Mouse (Mus musculus) intestine, embryonic 14.5 days (tissue): ENCODE results near the gene Polr3gl. TPM values are rescaled to one million over a fixed set of nuclear protein-coding genes. Genes with fewer than 3 reads are reported as not detected.

Experiments used
- ATAC-seq: fragments of 200-750 bp; cut with Nextera tagmentation; replicated peaks from 2 replicates; pipeline ENCODE4 v1.8.0; 2017; ENCODE audit warnings: low read depth, moderate number of reproducible peaks, moderate TSS enrichment, moderate library complexity; ENCODE audit not compliant: low FRiP score, low TSS enrichment
- DNase-seq: peaks from one replicate; pipeline ENCODE4 v3.0.0-alpha.2; 2018; ENCODE audit warnings: low spot score
- H3K27ac ChIP-seq: fragments of 300-500 bp; sonication (generic); 2 replicates; pipeline ENCODE4 v1.5.1; 2014; ENCODE audit warnings: low read depth, mild to moderate bottlenecking, control low read depth
- H3K27me3 ChIP-seq: fragments of 300-500 bp; sonication (generic); replicated peaks from 2 replicates; pipeline ENCODE4 v1.6.1; 2014; ENCODE audit warnings: low read length, control low read depth; ENCODE audit not compliant: control insufficient read depth, insufficient read depth
- H3K36me3 ChIP-seq: fragments of 300-500 bp; sonication (generic); 2 replicates; pipeline ENCODE4 v1.6.1; 2014; ENCODE audit warnings: low read length, control low read depth; ENCODE audit not compliant: control insufficient read depth, insufficient read depth
- H3K4me1 ChIP-seq: fragments of 300-500 bp; sonication (generic); replicated peaks from 2 replicates; pipeline ENCODE4 v1.6.1; 2014; ENCODE audit warnings: low read length, control low read depth, mixed read lengths; ENCODE audit not compliant: control insufficient read depth, insufficient read depth
- H3K4me2 ChIP-seq: fragments of 300-500 bp; sonication (generic); 2 replicates; pipeline ENCODE4 v1.6.1; 2014; ENCODE audit warnings: low read length
- H3K4me3 ChIP-seq: fragments of 300-500 bp; sonication (generic); 2 replicates; pipeline ENCODE4 v1.5.1; 2014; ENCODE audit warnings: low read depth, low read length, control low read depth, mixed read lengths
- H3K9ac ChIP-seq: fragments of 300-500 bp; sonication (generic); 2 replicates; pipeline ENCODE4 v1.6.1; 2014; ENCODE audit warnings: mild to moderate bottlenecking, low read length
- H3K9me3 ChIP-seq: fragments of 300-500 bp; sonication (generic); 2 replicates; pipeline ENCODE4 v1.6.1; 2016; ENCODE audit warnings: low read length, control low read depth; ENCODE audit not compliant: control insufficient read depth
- WGBS: fragments of 180-500 bp; shearing (Covaris S2); extraction: QIAGEN DNeasy Blood & Tissue Kit; methylation state at CpG from one replicate; pipeline ENCODE4 v1.1.7; 2014; 5-methylcytosine and 5-hydroxymethylcytosine counted together
- polyA plus RNA-seq: library from polyadenylated mRNA; unstranded; fragments of >200 nt; fragmentation: Nextera tagmentation; extraction: Ambion mirVana; gene quantifications from 2 replicates; pipeline ENCODE4 v1.2.1, GENCODE M21; 2014

The Polr3gl gene
- polyA plus RNA-seq, 1 experiment from 2014 or later: 13.6 TPM

- H3K4me1 ChIP-seq: peaks cover 16% of the 10 kb centered on the region
- H3K4me3 ChIP-seq: no peak overlapping the region
- no peak overlapping the region for H3K9ac ChIP-seq
- 77% methylated on average over 16 of the region's 16 CpGs for WGBS
- no peaks in the 10 kb centered on the region for H3K27me3 ChIP-seq
- H3K36me3 ChIP-seq: no peaks in the 10 kb centered on the region
- H3K4me2 ChIP-seq: no peak overlapping the region
- DNase-seq (no peak), ATAC-seq (no peak)
- no peak overlapping the region; the same call in 1 of the 2 replicates for H3K27ac ChIP-seq
- no peaks in the 10 kb centered on the region for H3K9me3 ChIP-seq
Measured at GRCm38 (mm10) chr3:96571896-96572698, 21.9 kb downstream of the Polr3gl start.

GRCm38 (mm10) chr3:96571336-96571735, 22.6 kb downstream of the Polr3gl start:
- Histone ChIP-seq H3K9ac (no peak overlapping the region), H3K4me2 (no peak overlapping the region), H3K4me1 (peaks cover 10% of the 10 kb centered on the region), H3K27me3 (no peaks in the 10 kb centered on the region), H3K4me3 (no peak overlapping the region), H3K36me3 (no peaks in the 10 kb centered on the region), H3K9me3 (no peaks in the 10 kb centered on the region), H3K27ac (no peak overlapping the region)
- 74% methylated on average over 2 of the region's 2 CpGs for WGBS
- DNase-seq (no peak), ATAC-seq (no peak)

DNA sequence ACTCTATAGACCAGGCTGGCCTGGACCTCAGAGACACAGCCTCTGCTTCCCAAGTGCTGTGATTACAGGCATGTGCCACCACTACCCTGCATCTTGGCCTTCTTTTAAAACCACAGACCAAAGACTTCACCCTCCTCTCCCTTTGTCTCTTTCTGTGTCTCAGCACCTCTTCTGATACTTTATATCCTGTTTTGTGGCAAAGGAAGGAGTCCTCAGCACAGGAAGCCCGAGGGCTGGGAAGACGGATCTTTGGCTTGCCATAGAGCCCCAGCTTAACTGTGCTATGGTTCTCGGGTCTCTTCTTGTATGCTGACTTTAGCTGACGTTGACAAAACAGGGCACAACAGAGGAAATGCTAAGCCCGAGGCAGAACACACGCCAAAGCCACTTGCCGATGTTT, 23.3 kb downstream of the Polr3gl start:
- WGBS: 68% methylated on average over 7 of the region's 7 CpGs
- no peak overlapping the region for H3K4me3 ChIP-seq
- H3K27ac ChIP-seq: 0 out of 2 replicates have a peak overlapping the region, but pooled peaks have one; percentile 11
- no peak overlapping the region for H3K9ac ChIP-seq
- DNase-seq: no peak
- H3K27me3 ChIP-seq: no peaks in the 10 kb centered on the region
- no peaks in the 10 kb centered on the region for H3K36me3 ChIP-seq
- peaks cover 3% of the 10 kb centered on the region; the same call in 1 of the 2 replicates for H3K4me1 ChIP-seq
- no peaks in the 10 kb centered on the region for H3K9me3 ChIP-seq
- H3K4me2 ChIP-seq: no peak overlapping the region
- ATAC-seq: no peak

- Histone ChIP-seq H3K4me1 (peaks cover 3% of the 10 kb centered on the region; the same call in 1 of the 2 replicates), H3K9ac (no peak overlapping the region), H3K36me3 (no peaks in the 10 kb centered on the region), H3K4me3 (no peak overlapping the region), H3K9me3 (no peaks in the 10 kb centered on the region), H3K27me3 (no peaks in the 10 kb centered on the region), H3K4me2 (no peak overlapping the region), H3K27ac (no peak overlapping the region)
- WGBS: 86% methylated on average over 11 of the region's 11 CpGs
- no peak for ATAC-seq
- no peak for DNase-seq
Measured at GRCm38 (mm10) chr3:96569966-96570605, 23.9 kb downstream of the Polr3gl start.

- H3K27ac ChIP-seq: no peak overlapping the region
- H3K4me2 ChIP-seq: no peak overlapping the region
Measured at GRCm38 (mm10) chr3:96569506-96569905, 24.5 kb downstream of the Polr3gl start.

GRCm38 (mm10) chr3:96568605-96569004, 25.4 kb downstream of the Polr3gl start:
- Histone ChIP-seq H3K9ac (no peak overlapping the region), H3K4me2 (no peak overlapping the region), H3K4me3 (no peak overlapping the region), H3K36me3 (no peaks in the 10 kb centered on the region), H3K4me1 (peaks cover 14% of the 10 kb centered on the region), H3K27me3 (no peaks in the 10 kb centered on the region), H3K9me3 (no peaks in the 10 kb centered on the region), H3K27ac (no peak overlapping the region)
- ATAC-seq: no peak
- DNase-seq: no peak
- 82% methylated on average over 8 of the region's 8 CpGs for WGBS

More at GRCm38 (mm10) chr3:96569506-96569905, 24.5 kb downstream of the Polr3gl start:
- Histone ChIP-seq H3K27me3 (no peaks in the 10 kb centered on the region), H3K4me3 (no peak overlapping the region), H3K36me3 (no peaks in the 10 kb centered on the region), H3K4me1 (peaks cover 7% of the 10 kb centered on the region; the same call in 1 of the 2 replicates), H3K9me3 (no peaks in the 10 kb centered on the region), H3K9ac (no peak overlapping the region)
- ATAC-seq: no peak
- WGBS: 92% methylated on average over 13 of the region's 13 CpGs
- no peak for DNase-seq

DNA sequence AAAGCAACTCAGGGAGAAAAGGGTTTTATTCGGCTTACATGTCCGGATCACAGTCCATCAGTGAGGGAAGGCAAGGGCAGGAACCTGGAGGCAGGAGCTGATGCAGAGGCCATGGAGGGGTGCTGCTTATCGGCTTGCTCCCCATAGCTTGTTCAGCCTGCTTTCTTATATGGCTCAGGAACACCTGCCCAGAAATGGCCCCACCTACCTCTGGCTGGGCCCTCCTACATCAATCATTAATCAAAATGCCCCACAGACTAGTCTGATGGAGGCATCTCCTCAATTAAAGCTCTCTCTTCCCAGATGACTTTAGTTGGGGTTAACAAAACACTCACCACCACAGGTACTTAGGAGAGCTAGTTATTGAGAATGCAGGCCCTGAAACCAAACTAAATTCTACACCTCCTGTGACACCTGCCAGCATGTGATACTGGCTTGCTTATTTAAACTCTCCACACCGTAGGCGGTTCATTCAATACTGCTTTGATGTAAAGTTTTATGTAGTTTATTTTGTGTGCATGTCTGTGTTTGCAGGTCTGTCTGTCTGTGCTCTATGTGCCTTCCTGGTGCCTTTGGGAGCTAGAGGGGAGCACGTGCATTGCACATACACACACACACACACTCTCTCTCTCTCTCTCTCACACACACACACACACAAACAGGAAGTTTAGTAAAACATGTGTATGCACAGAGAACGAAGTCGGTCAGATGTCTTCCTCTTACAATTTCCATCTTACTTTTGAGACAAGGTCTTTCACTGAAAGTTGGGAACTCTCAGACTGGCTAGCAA, 27.1 kb downstream of the Polr3gl start:
- WGBS: 78% methylated on average over 8 of the region's 8 CpGs
- no peak for DNase-seq
- Histone ChIP-seq H3K4me3 (no peak overlapping the region), H3K9ac (no peak overlapping the region), H3K4me1 (peaks cover 15% of the 10 kb centered on the region), H3K4me2 (no peak overlapping the region), H3K27me3 (no peaks in the 10 kb centered on the region), H3K9me3 (no peaks in the 10 kb centered on the region), H3K36me3 (no peaks in the 10 kb centered on the region), H3K27ac (no peak overlapping the region)
- ATAC-seq: no peak

- peaks cover 29% of the 10 kb centered on the region for H3K4me1 ChIP-seq
Measured at GRCm38 (mm10) chr3:96565105-96565504, 28.9 kb downstream of the Polr3gl start.

More at GRCm38 (mm10) chr3:96565105-96565504, 28.9 kb downstream of the Polr3gl start:
- H3K9ac ChIP-seq: no peak overlapping the region
- DNase-seq (no peak), ATAC-seq (no peak)
- H3K27ac ChIP-seq: no peak overlapping the region; the same call in 1 of the 2 replicates
- no peaks in the 10 kb centered on the region for H3K27me3 ChIP-seq
- H3K4me2 ChIP-seq: no peak overlapping the region
- no peak overlapping the region for H3K4me3 ChIP-seq
- WGBS: 80% methylated on average over 3 of the region's 3 CpGs
- H3K9me3 ChIP-seq: no peaks in the 10 kb centered on the region
- H3K36me3 ChIP-seq: peaks cover 16% of the 10 kb centered on the region
